In genomic region chr2:142967250-142967649, GRCm38 (mm10) we compare ENCODE assay signal across 8 mouse cellular contexts.
DNase-seq lines count a peak whose midpoint lies in the region; ATAC-seq lines count a peak whose summit lies in the region.

No protein-coding gene starts in this region.

- DNase-seq in heart, adult 11 months, result peak; percentile 78
- DNase-seq in adrenal gland, postnatal 10 days, result peak; percentile 74
- DNase-seq in embryo, embryonic 11.5 days (ENCODE audit: low read depth, low spot score), result peak; percentile 44
- DNase-seq in heart, postnatal 36 days, result peak; percentile 32 to 48
- DNase-seq in layer of hippocampus, postnatal 14 days (ENCODE audit: low spot score in 2 of 2), result peak; percentile 57 to 82
- DNase-seq in lung, postnatal 4 days, result peak; percentile 44 to 61
- DNase-seq in right cerebral cortex, postnatal 25 days, result peak; percentile 40

- H3K36me3 ChIP-seq in heart, embryonic 11.5 days (ENCODE audit: control insufficient read depth, insufficient read depth, low read length), result no peaks in the 10 kb centered on the region

- H3K4me2 ChIP-seq in heart, embryonic 11.5 days, result no peak overlapping the region

- H3K4me1 ChIP-seq in heart, embryonic 11.5 days (ENCODE audit: control insufficient read depth, insufficient read depth, low read length), result no peaks in the 10 kb centered on the region

- ATAC-seq in heart, embryonic 11.5 days (replicated peaks; ENCODE audit: insufficient number of reproducible peaks, low FRiP score, low TSS enrichment), result no peak

- no peak overlapping the region for H3K27ac ChIP-seq in heart, embryonic 11.5 days (ENCODE audit: low read depth, low read length)

- H3K4me3 ChIP-seq in heart, embryonic 11.5 days (ENCODE audit: low read depth, low read length), result no peak overlapping the region

- intact Hi-C loops in heart, postnatal 36 days (cut with DNase I), result loop anchor here (1.0 to 2.0 kb wide), 2 partner anchors 108 to 126 kb away; no protein-coding TSS in a partner anchor

- H3K9ac ChIP-seq in heart, embryonic 11.5 days (ENCODE audit: low read depth, low read length), result no peak overlapping the region

- no peaks in the 10 kb centered on the region for H3K9me3 ChIP-seq in heart, embryonic 11.5 days (replicated peaks; ENCODE audit: control insufficient read depth, low read length)

- no peaks in the 10 kb centered on the region for H3K27me3 ChIP-seq in heart, embryonic 11.5 days (ENCODE audit: control insufficient read depth, insufficient read depth, low read length)

- WGBS in heart, embryonic 11.5 days (ENCODE audit: insufficient replicate concordance), result 26% methylated on average over 4 of the region's 4 CpGs
